Mouse (Mus musculus): ENCODE results near the gene Tstd2. TPM values are rescaled to one million over a fixed set of nuclear protein-coding genes. Genes with fewer than 3 reads are reported as not detected.

Tstd2 gene
- polyA plus RNA-seq, 1 experiment from 2014 or later, result 32.0 TPM

DNA sequence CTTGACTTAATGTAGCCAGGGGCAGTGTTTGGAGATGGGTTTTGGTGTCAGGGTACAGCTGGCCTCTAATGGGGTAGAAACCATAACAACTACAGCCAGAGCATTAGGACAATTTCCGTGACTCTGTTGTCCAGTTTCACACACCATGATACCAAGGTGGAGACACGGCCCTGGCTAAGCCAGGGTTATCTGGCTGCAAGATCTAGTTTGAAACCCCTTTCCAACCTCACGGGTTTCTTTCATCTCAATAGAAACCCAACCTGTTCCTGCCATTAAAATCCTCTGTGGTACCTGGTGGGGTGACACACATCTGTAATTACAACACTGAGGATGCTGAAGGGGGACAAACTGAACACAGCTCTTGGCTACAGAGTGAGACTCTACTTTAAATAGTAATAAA lies 62.8 kb downstream of the Tstd2 start:
- no peak for ATAC-seq (ENCODE audit: insufficient number of reproducible peaks, low FRiP score, low TSS enrichment, low read depth)
- Histone ChIP-seq H3K27me3 (no peaks in the 10 kb centered on the region), H3K27ac (no peak overlapping the region), H3K9ac (no peak overlapping the region), H3K9me3 (no peaks in the 10 kb centered on the region), H3K36me3 (no peaks in the 10 kb centered on the region), H3K4me3 (no peak overlapping the region), H3K4me2 (no peak overlapping the region), H3K4me1 (no peaks in the 10 kb centered on the region)
- 87% methylated on average over 3 of the region's 3 CpGs for WGBS

DNA sequence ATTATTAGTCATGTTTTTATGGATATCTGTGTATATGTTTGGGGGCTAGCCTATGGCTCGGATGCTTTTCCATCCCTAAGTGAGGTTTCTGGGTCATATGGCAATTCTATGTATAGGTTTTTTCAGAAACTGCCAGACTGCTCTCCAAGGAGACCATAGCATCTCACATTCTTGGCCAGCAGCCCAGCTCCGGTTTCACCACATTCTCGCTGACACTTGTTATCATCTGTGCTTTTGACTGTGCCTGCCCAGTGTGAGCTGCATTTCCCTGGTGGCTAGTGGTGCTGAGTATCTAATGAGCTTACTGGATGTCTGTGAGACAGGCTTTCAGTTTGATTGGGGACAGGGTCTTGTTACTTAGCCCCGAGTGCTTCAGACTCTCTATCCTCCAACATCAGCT lies 64.8 kb downstream of the Tstd2 start:
- Histone ChIP-seq H3K4me3 (no peak overlapping the region), H3K4me1 (no peaks in the 10 kb centered on the region), H3K27me3 (no peaks in the 10 kb centered on the region), H3K9me3 (no peaks in the 10 kb centered on the region), H3K36me3 (no peaks in the 10 kb centered on the region), H3K9ac (no peak overlapping the region), H3K4me2 (no peak overlapping the region), H3K27ac (no peak overlapping the region)
- ATAC-seq (ENCODE audit: insufficient number of reproducible peaks, low FRiP score, low TSS enrichment, low read depth), result no peak
- 44% methylated on average over 4 of the region's 4 CpGs for WGBS

DNA sequence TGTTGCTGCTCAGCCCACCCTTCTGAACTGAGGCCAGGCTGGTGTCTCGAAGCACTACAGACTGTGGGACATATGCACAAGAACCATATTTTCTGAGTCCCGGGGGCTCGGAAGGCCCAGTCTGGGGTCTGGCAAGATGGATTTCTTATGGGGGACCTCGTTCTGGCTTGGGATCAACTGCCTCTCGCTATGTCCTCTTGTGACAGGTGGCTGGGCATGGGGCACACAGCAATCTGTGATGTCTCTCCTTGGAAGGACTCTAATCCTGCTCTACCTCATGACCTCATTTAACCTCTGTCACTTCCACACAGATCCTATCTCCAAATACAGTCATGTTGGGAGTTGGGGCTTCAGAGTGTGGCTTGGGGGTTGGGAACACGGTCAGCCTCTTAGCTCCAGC lies 65.9 kb downstream of the Tstd2 start:
- Histone ChIP-seq H3K4me3 (no peak overlapping the region), H3K27me3 (no peaks in the 10 kb centered on the region), H3K9ac (no peak overlapping the region), H3K9me3 (no peaks in the 10 kb centered on the region), H3K27ac (no peak overlapping the region), H3K36me3 (no peaks in the 10 kb centered on the region), H3K4me2 (no peak overlapping the region), H3K4me1 (no peaks in the 10 kb centered on the region)
- WGBS, result 83% methylated on average over 6 of the region's 6 CpGs
- ATAC-seq (ENCODE audit: insufficient number of reproducible peaks, low FRiP score, low TSS enrichment, low read depth), result no peak

DNA sequence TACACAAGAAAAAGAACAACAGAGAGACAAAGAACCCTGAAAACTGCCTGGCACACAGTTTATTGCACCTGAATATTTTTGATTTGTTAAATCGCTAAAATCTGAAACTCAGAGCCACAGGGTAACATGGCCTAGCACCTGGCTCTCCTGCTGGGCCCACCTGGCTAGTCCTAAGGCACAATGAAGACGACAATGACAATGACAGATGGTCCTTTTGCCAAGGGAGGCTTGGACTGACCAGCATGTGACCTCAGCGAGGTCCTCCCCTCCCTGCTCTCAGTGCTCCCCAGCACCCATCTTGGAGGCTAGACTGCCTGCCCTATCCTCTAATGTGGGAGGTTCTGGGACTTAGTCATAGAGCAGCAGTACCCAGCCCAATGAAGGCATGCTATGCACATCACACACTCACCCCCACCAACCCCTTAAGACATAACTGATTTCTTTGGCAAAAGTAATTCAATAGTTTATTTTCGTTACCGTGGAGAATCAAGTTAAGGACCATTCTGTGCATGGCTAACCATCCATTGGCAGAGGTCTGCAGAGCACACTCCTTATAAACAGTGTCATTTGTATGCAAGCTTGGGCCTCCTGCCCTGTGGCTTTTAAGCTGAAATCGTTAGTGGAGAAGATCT lies 68.5 kb downstream of the Tstd2 start:
- Histone ChIP-seq H3K4me2 (no peak overlapping the region), H3K9me3 (no peaks in the 10 kb centered on the region), H3K27ac (no peak overlapping the region), H3K9ac (no peak overlapping the region), H3K4me1 (peaks cover 8% of the 10 kb centered on the region; the same call in 1 of the 2 replicates), H3K36me3 (no peaks in the 10 kb centered on the region), H3K27me3 (no peaks in the 10 kb centered on the region), H3K4me3 (no peak overlapping the region)
- WGBS, result 74% methylated on average over 6 of the region's 6 CpGs
- ATAC-seq (ENCODE audit: insufficient number of reproducible peaks, low FRiP score, low TSS enrichment, low read depth), result no peak

DNA sequence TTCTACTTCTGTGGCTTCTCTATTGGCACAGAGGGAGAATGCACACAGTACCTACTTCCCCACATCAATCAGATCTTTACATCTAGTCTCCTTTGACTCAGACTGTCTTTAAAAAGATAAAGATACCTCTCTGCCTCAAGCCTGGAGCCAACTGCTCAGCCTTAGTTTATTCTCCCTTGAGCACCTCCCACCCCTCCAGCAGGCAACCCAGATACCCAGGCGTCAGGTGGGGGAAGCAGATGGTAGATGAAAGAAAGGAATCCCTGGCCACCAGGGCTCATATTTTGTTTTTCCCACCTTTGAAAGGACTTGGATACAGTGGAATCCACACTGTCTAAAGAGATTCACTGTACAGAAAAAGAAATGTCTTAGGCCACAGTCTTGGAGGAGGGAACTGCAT lies 69.9 kb downstream of the Tstd2 start:
- Histone ChIP-seq H3K36me3 (no peaks in the 10 kb centered on the region), H3K9ac (no peak overlapping the region), H3K9me3 (no peaks in the 10 kb centered on the region), H3K27me3 (no peaks in the 10 kb centered on the region), H3K4me3 (no peak overlapping the region), H3K4me2 (no peak overlapping the region), H3K4me1 (peaks cover 17% of the 10 kb centered on the region), H3K27ac (no peak overlapping the region)
- 12% methylated on average over 1 of the region's 1 CpGs for WGBS
- no peak for ATAC-seq (ENCODE audit: insufficient number of reproducible peaks, low FRiP score, low TSS enrichment, low read depth)

DNA sequence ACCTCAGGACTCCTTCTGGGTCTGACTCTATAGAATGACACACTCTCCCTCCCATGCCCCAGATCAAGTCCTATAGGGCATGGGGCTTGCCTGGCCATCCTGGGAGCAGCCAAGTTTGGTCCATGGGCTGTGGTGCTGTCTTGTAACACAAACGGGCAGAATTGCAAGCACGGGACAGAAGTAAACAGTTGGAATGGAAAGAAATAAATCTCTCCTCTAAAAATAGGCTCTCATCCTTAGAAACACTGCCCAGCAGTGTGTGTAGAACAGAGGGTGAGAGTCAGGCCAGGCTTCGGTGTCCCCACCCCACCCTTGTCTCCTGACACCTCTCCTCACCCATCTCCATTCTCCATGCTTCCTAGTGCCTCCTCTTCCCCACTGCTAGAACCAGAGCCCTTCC lies 70.4 kb downstream of the Tstd2 start:
- Histone ChIP-seq H3K27ac (no peak overlapping the region), H3K9me3 (no peaks in the 10 kb centered on the region), H3K36me3 (no peaks in the 10 kb centered on the region), H3K27me3 (no peaks in the 10 kb centered on the region), H3K9ac (no peak overlapping the region), H3K4me2 (no peak overlapping the region), H3K4me1 (peaks cover 17% of the 10 kb centered on the region), H3K4me3 (no peak overlapping the region)
- ATAC-seq (ENCODE audit: insufficient number of reproducible peaks, low FRiP score, low TSS enrichment, low read depth), result no peak
- WGBS, result 82% methylated on average over 3 of the region's 3 CpGs

DNA sequence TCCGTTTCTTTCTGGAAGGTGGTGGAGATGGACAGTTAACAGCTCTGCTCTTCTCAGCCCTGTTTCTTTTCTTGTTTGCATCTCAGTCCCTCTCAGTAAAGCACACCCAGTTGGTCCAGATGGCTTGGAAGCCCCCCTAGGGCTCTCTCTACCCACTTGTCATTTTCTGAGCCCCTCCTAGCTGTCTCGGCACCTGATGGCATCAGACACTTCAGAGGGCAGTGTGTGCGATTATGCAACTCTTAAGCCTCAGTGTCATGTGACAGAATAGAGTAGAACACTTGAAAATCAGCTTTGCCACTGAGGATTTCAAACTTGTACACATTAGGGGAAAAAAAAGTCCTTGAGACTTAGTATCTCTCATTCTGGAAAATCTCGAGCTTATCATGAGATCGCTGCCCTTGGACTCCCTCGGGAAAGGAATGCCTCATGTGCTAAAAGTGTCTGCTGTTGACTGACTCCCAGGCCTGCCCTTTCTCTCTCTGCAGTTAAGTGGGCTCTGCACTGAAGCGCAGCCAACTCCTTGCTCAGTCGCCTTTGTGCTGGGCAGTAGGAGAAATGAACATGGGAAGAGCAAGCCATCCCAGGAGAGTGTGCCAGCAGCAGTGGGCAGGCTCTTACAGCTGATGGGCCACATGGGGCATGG lies 72.7 kb downstream of the Tstd2 start:
- H3K4me1 ChIP-seq, result peaks cover 17% of the 10 kb centered on the region
- H3K27me3 ChIP-seq, result no peaks in the 10 kb centered on the region
- WGBS, result 70% methylated on average over 8 of the region's 8 CpGs
- H3K9ac ChIP-seq, result no peak overlapping the region
- no peaks in the 10 kb centered on the region for H3K36me3 ChIP-seq
- ATAC-seq (ENCODE audit: insufficient number of reproducible peaks, low FRiP score, low TSS enrichment, low read depth), result no peak
- H3K4me2 ChIP-seq, result no peak overlapping the region
- no peak overlapping the region for H3K27ac ChIP-seq
- H3K9me3 ChIP-seq, result no peaks in the 10 kb centered on the region
- no peak overlapping the region for H3K4me3 ChIP-seq

DNA sequence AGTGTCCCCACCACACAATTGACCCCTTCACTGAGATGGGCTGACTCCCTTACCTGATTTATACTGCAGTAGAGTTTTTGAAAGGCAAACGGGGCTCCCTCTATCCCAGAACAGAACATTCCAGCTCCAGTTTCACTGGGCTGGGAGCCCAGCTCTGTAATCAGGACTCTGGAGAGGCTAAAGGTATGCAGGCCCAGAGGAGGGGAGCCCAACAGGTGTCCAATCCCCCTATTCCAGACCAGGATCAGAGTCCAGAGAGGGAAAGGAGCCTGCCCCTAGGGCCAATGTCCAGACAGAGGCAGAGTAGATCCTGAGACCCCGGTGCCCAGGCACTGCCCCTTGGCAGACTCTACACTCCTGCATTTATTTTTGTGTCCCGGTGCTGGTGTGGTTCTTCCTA lies 73.5 kb downstream of the Tstd2 start:
- Histone ChIP-seq H3K4me3 (no peak overlapping the region), H3K9me3 (no peaks in the 10 kb centered on the region), H3K4me2 (no peak overlapping the region), H3K27ac (no peak overlapping the region), H3K36me3 (no peaks in the 10 kb centered on the region), H3K4me1 (peaks cover 17% of the 10 kb centered on the region), H3K9ac (no peak overlapping the region), H3K27me3 (no peaks in the 10 kb centered on the region)
- 53% methylated on average over 3 of the region's 3 CpGs for WGBS
- no peak for ATAC-seq (ENCODE audit: insufficient number of reproducible peaks, low FRiP score, low TSS enrichment, low read depth)

Other genes with a start within 250 kb of the Tstd2 start
- 0.03 and 0.04 TPM in 2 replicates for gene Ccdc180, start 248.4 kb downstream of the Tstd2 start, polyA plus RNA-seq (2015; fragmentation: Nextera tagmentation; extraction: Ambion mirVana)
- 13.2 and 13.4 TPM in 2 replicates for gene Tdrd7, start 173.4 kb downstream of the Tstd2 start, polyA plus RNA-seq (2015; fragmentation: Nextera tagmentation; extraction: Ambion mirVana)
- gene Tmod1, start 99.8 kb downstream of the Tstd2 start, polyA plus RNA-seq (2015; fragmentation: Nextera tagmentation; extraction: Ambion mirVana), result 11.6 and 33.7 TPM in 2 replicates
- 68.7 and 69.5 TPM in 2 replicates for gene Ncbp1, start 81 bp downstream of the Tstd2 start, polyA plus RNA-seq (2015; fragmentation: Nextera tagmentation; extraction: Ambion mirVana)
- gene Xpa, start 57.6 kb upstream of the Tstd2 start, polyA plus RNA-seq (2015; fragmentation: Nextera tagmentation; extraction: Ambion mirVana), result 20.6 and 22.0 TPM in 2 replicates
- gene Foxe1, start 204.9 kb upstream of the Tstd2 start, polyA plus RNA-seq (2015; fragmentation: Nextera tagmentation; extraction: Ambion mirVana), result 0.08 TPM in 1 of 2 replicates, not detected in the other